Mouse (Mus musculus) G1E (cell line): ENCODE results near the gene Vmn1r191. TPM values are rescaled to one million over a fixed set of nuclear protein-coding genes. Genes with fewer than 3 reads are reported as not detected.

Experiments
- polyA plus RNA-seq: library from polyadenylated mRNA; stranded (reverse); fragments of >175 nt; gene quantifications from 2 replicates; pipeline ENCODE4 v1.2.3, GENCODE M21; 2012
- total RNA-seq, 2 experiments: library from RNA; stranded (forward) in 1 of 2; stranded (reverse) in 1 of 2; fragments of 200-1000 nt in 1 of 2; fragments of >200 nt in 1 of 2; fragmentation: Nextera tagmentation in 1 of 2; gene quantifications; 2 replicates each; pipeline ENCODE4 v1.2.3; 2014 to 2017

Vmn1r191 gene
- total and polyA plus RNA-seq, 3 experiments: 0.16 TPM; not detected in 2

Other genes with a start within 250 kb of the Vmn1r191 start
- 10.4 and 20.1 TPM in 2 replicates for gene Zfp184, start 238.9 kb downstream of the Vmn1r191 start, total RNA-seq (2014; fragmentation: Nextera tagmentation)
- 2.2 and 3.6 TPM in 2 replicates for gene Zfp184, start 238.9 kb downstream of the Vmn1r191 start, total RNA-seq (2017)
- gene Zfp184, start 238.9 kb downstream of the Vmn1r191 start, polyA plus RNA-seq: 0.20 and 0.26 TPM in 2 replicates
- not detected in 2 replicates for gene Pom121l2, start 202.8 kb downstream of the Vmn1r191 start, total RNA-seq (2014; fragmentation: Nextera tagmentation)
- not detected in 2 replicates for gene Pom121l2, start 202.8 kb downstream of the Vmn1r191 start, total RNA-seq (2017)
- gene Pom121l2, start 202.8 kb downstream of the Vmn1r191 start, polyA plus RNA-seq: not detected in 2 replicates
- gene Prss16, start 174.2 kb downstream of the Vmn1r191 start, total RNA-seq (2014; fragmentation: Nextera tagmentation): not detected in 2 replicates
- gene Prss16, start 174.2 kb downstream of the Vmn1r191 start, total RNA-seq (2017): 0.22 and 0.23 TPM in 2 replicates
- 0.03 and 0.04 TPM in 2 replicates for gene Prss16, start 174.2 kb downstream of the Vmn1r191 start, polyA plus RNA-seq
- gene Hist1h2ah, start 148.4 kb downstream of the Vmn1r191 start, total RNA-seq (2014; fragmentation: Nextera tagmentation): 177 and 303 TPM in 2 replicates
- 2,043 and 4,016 TPM in 2 replicates for gene Hist1h2ah, start 148.4 kb downstream of the Vmn1r191 start, total RNA-seq (2017)
- gene Hist1h2ah, start 148.4 kb downstream of the Vmn1r191 start, polyA plus RNA-seq: 5,681 and 9,617 TPM in 2 replicates
- 229 and 286 TPM in 2 replicates for gene Hist1h2bk, start 148.1 kb downstream of the Vmn1r191 start, total RNA-seq (2014; fragmentation: Nextera tagmentation)
- gene Hist1h2bk, start 148.1 kb downstream of the Vmn1r191 start, total RNA-seq (2017): 1,693 and 2,296 TPM in 2 replicates
- 11.8 and 30.4 TPM in 2 replicates for gene Hist1h2bk, start 148.1 kb downstream of the Vmn1r191 start, polyA plus RNA-seq
- 26.2 and 52.2 TPM in 2 replicates for gene Hist1h4i, start 142.6 kb downstream of the Vmn1r191 start, total RNA-seq (2014; fragmentation: Nextera tagmentation)
- gene Hist1h4i, start 142.6 kb downstream of the Vmn1r191 start, total RNA-seq (2017): 284 and 309 TPM in 2 replicates
- gene Hist1h4i, start 142.6 kb downstream of the Vmn1r191 start, polyA plus RNA-seq: 12.6 and 17.3 TPM in 2 replicates
- 141 and 253 TPM in 2 replicates for gene Hist1h2ag, start 141.0 kb downstream of the Vmn1r191 start, total RNA-seq (2014; fragmentation: Nextera tagmentation)
- 901 and 1,517 TPM in 2 replicates for gene Hist1h2ag, start 141.0 kb downstream of the Vmn1r191 start, total RNA-seq (2017)
- 27.9 and 53.3 TPM in 2 replicates for gene Hist1h2ag, start 141.0 kb downstream of the Vmn1r191 start, polyA plus RNA-seq
- gene Hist1h2bj, start 140.8 kb downstream of the Vmn1r191 start, total RNA-seq (2014; fragmentation: Nextera tagmentation): 9.0 and 49.5 TPM in 2 replicates
- 205 and 369 TPM in 2 replicates for gene Hist1h2bj, start 140.8 kb downstream of the Vmn1r191 start, total RNA-seq (2017)
- gene Hist1h2bj, start 140.8 kb downstream of the Vmn1r191 start, polyA plus RNA-seq: 10.5 and 40.6 TPM in 2 replicates
- not detected in 2 replicates for gene Vmn1r188, start 99.5 kb downstream of the Vmn1r191 start, total RNA-seq (2014; fragmentation: Nextera tagmentation)
- under 0.01 TPM in 1 of 2 replicates, not detected in the other for gene Vmn1r188, start 99.5 kb downstream of the Vmn1r191 start, total RNA-seq (2017)
- not detected in 2 replicates for gene Vmn1r188, start 99.5 kb downstream of the Vmn1r191 start, polyA plus RNA-seq
- gene Vmn1r189, start 78.1 kb downstream of the Vmn1r191 start, total RNA-seq (2014; fragmentation: Nextera tagmentation): not detected in 2 replicates
- 0.33 TPM in 1 of 2 replicates, not detected in the other for gene Vmn1r189, start 78.1 kb downstream of the Vmn1r191 start, total RNA-seq (2017)
- gene Vmn1r189, start 78.1 kb downstream of the Vmn1r191 start, polyA plus RNA-seq: not detected in 2 replicates
- gene Vmn1r192, start 7.2 kb upstream of the Vmn1r191 start, total RNA-seq (2014; fragmentation: Nextera tagmentation): not detected in 2 replicates
- 0.11 and 0.12 TPM in 2 replicates for gene Vmn1r192, start 7.2 kb upstream of the Vmn1r191 start, total RNA-seq (2017)
- not detected in 2 replicates for gene Vmn1r192, start 7.2 kb upstream of the Vmn1r191 start, polyA plus RNA-seq
- not detected in 2 replicates for gene Vmn1r193, start 39.2 kb upstream of the Vmn1r191 start, total RNA-seq (2014; fragmentation: Nextera tagmentation)
- 0.05 and 0.06 TPM in 2 replicates for gene Vmn1r193, start 39.2 kb upstream of the Vmn1r191 start, total RNA-seq (2017)
- not detected in 2 replicates for gene Vmn1r193, start 39.2 kb upstream of the Vmn1r191 start, polyA plus RNA-seq
- not detected in 2 replicates for gene Vmn1r194, start 60.2 kb upstream of the Vmn1r191 start, total RNA-seq (2014; fragmentation: Nextera tagmentation)
- not detected in 2 replicates for gene Vmn1r194, start 60.2 kb upstream of the Vmn1r191 start, total RNA-seq (2017)
- gene Vmn1r194, start 60.2 kb upstream of the Vmn1r191 start, polyA plus RNA-seq: not detected in 2 replicates
- gene Vmn1r195, start 86.6 kb upstream of the Vmn1r191 start, total RNA-seq (2014; fragmentation: Nextera tagmentation): not detected in 2 replicates
- gene Vmn1r195, start 86.6 kb upstream of the Vmn1r191 start, total RNA-seq (2017): 0.12 TPM in 1 of 2 replicates, not detected in the other
- gene Vmn1r195, start 86.6 kb upstream of the Vmn1r191 start, polyA plus RNA-seq: not detected in 2 replicates
- not detected in 2 replicates for gene Vmn1r196, start 106.0 kb upstream of the Vmn1r191 start, total RNA-seq (2014; fragmentation: Nextera tagmentation)
- gene Vmn1r196, start 106.0 kb upstream of the Vmn1r191 start, total RNA-seq (2017): 0.05 and 0.06 TPM in 2 replicates
- not detected in 2 replicates for gene Vmn1r196, start 106.0 kb upstream of the Vmn1r191 start, polyA plus RNA-seq
- not detected in 2 replicates for gene Vmn1r197, start 140.6 kb upstream of the Vmn1r191 start, total RNA-seq (2014; fragmentation: Nextera tagmentation)
- gene Vmn1r197, start 140.6 kb upstream of the Vmn1r191 start, total RNA-seq (2017): 0.22 TPM in 1 of 2 replicates, not detected in the other
- gene Vmn1r197, start 140.6 kb upstream of the Vmn1r191 start, polyA plus RNA-seq: 0.08 TPM in 1 of 2 replicates, not detected in the other
- not detected in 2 replicates for gene Vmn1r198, start 166.4 kb upstream of the Vmn1r191 start, total RNA-seq (2014; fragmentation: Nextera tagmentation)
- 0.06 and 0.11 TPM in 2 replicates for gene Vmn1r198, start 166.4 kb upstream of the Vmn1r191 start, total RNA-seq (2017)
- not detected in 2 replicates for gene Vmn1r198, start 166.4 kb upstream of the Vmn1r191 start, polyA plus RNA-seq
- gene Vmn1r199, start 195.8 kb upstream of the Vmn1r191 start, total RNA-seq (2014; fragmentation: Nextera tagmentation): not detected in 2 replicates
- gene Vmn1r199, start 195.8 kb upstream of the Vmn1r191 start, total RNA-seq (2017): 0.05 and 0.06 TPM in 2 replicates
- not detected in 2 replicates for gene Vmn1r199, start 195.8 kb upstream of the Vmn1r191 start, polyA plus RNA-seq
- not detected in 2 replicates for gene Vmn1r200, start 206.4 kb upstream of the Vmn1r191 start, total RNA-seq (2014; fragmentation: Nextera tagmentation)
- gene Vmn1r200, start 206.4 kb upstream of the Vmn1r191 start, total RNA-seq (2017): 0.22 TPM in 1 of 2 replicates, not detected in the other
- not detected in 2 replicates for gene Vmn1r200, start 206.4 kb upstream of the Vmn1r191 start, polyA plus RNA-seq